Mouse (Mus musculus): ENCODE results near the gene Grk1. TPM values are rescaled to one million over a fixed set of nuclear protein-coding genes. Genes with fewer than 3 reads are reported as not detected.

Grk1 gene
- polyA plus RNA-seq, 1 experiment from 2014 or later: not detected

DNA sequence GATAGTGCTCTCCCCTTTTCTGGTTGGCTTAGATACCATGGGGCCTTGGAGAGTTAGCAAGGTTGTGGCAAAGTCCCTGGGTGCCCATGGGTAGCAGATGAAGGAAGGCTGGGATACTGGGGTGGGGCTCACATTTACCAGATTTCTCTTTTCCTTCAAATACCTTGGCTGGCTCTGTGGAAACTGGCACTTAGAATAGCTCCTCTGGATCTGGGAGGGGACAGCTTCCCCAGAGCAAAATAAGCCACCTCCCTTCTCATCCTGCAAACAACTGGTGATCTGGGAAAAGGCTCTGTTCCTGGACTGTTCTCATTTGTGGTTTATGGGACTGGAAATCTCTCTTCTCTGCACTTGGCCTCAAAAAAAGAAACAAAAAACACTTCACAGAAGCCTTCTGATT is 26.0 kb downstream of the Grk1 start:
- no peak for ATAC-seq (ENCODE audit: low FRiP score)

DNA sequence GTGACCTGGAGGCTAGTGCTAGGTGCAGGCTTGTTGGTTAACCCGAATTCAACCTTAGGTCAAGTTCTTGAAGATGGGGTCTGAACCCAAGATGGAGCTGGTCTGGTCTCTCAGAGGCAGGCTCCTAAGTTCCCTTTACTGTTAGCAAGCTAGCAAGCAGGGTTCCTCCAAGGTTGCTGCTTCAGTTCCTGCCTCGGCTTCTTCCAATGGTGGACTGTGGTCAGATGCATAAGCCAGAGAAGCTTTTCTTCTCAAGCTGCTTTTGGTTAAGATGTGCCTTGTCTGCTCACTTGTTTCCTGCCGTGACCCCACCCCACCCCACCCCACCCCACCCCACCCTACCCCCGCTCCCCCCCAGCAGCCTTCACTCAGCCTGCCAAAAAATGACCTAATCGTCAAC is 28.2 kb downstream of the Grk1 start:
- no peaks in the 10 kb centered on the region for H3K36me3 ChIP-seq
- H3K4me2 ChIP-seq: no peak overlapping the region
- no peak overlapping the region for H3K4me3 ChIP-seq
- no peak overlapping the region for H3K9ac ChIP-seq
- 87% methylated on average over 5 of the region's 5 CpGs for WGBS
- no peak overlapping the region for H3K27ac ChIP-seq
- no peak for ATAC-seq (ENCODE audit: low FRiP score)
- no peaks in the 10 kb centered on the region for H3K9me3 ChIP-seq
- H3K4me1 ChIP-seq (replicated peaks): peaks cover 9% of the 10 kb centered on the region
- peaks cover 44% of the 10 kb centered on the region for H3K27me3 ChIP-seq

More for the DNA sequence above, 26.0 kb downstream of the Grk1 start:
- Histone ChIP-seq H3K4me1 (replicated peaks) (peaks cover 9% of the 10 kb centered on the region), H3K27me3 (peaks cover 24% of the 10 kb centered on the region), H3K36me3 (no peaks in the 10 kb centered on the region), H3K4me2 (no peak overlapping the region), H3K27ac (0 out of 2 replicates have a peak overlapping the region, but pooled peaks have one; percentile 5), H3K4me3 (no peak overlapping the region), H3K9ac (no peak overlapping the region), H3K9me3 (no peaks in the 10 kb centered on the region)

DNA sequence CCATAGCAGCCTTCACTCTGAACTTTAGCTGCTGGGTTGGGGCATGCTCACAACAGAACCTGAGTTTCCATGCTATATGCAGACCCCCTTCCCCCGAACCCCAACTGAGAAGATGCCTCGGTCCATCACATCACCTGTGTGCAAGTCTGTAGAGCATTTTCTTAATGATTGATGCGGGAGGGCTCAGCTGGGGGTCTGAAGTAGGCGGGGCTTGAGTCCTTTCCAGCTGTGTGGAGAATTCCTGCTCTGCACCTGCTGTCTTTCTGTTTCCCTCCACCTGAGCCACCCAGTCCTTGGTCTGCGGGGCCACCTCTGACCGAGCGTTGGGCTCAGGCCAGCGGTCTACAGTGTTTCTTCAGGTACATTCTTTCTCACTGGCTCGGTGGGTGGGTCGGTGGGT is 30.0 kb downstream of the Grk1 start, which contains the start of gene Tmem255b:
Tmem255b (plus strand) TSS at position 301 of the 400 bp plus-strand sequence.
- Histone ChIP-seq H3K4me2 (peak within 1 kb of the TSS; percentile 19; the same call in 1 of the 2 replicates), H3K4me3 (no peak within 1 kb of the TSS), H3K27ac (no peak within 1 kb of the TSS), H3K9ac (no peak within 1 kb of the TSS), H3K27me3 (peaks cover 44% of the 10 kb centered on the region), H3K36me3 (no peaks in the 10 kb centered on the region), H3K9me3 (no peaks in the 10 kb centered on the region), H3K4me1 (replicated peaks) (peaks cover 9% of the 10 kb centered on the region)
- 16% methylated on average over 10 of the region's 10 CpGs for WGBS
- no peak for ATAC-seq (ENCODE audit: low FRiP score)

DNA sequence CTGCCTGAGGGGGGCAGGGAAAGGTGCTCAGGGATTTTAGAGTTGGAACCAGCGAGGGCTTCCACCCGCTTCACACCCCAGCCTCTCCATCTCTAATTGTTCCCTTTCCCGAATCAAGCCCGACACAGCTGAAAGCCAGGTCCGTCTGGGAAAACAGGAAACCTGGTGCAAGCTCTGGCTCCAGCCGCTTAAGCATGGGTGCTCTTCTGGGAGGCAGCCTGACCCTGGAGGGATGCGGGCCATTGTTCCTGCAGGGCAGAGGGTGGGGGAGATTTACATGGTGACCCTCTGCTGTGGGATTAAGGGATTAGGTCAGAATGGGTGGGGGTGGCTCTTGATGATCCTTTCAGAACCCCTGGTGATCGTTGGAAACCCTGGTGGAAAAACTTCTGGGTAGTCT is 31.2 kb downstream of the Grk1 start:
- H3K4me3 ChIP-seq: no peak overlapping the region
- H3K27ac ChIP-seq: no peak overlapping the region
- H3K36me3 ChIP-seq: no peaks in the 10 kb centered on the region
- WGBS: 21% methylated on average over 8 of the region's 8 CpGs
- ATAC-seq (ENCODE audit: low FRiP score): no peak
- H3K9ac ChIP-seq: no peak overlapping the region
- H3K27me3 ChIP-seq: peaks cover 44% of the 10 kb centered on the region
- peaks cover 9% of the 10 kb centered on the region for H3K4me1 ChIP-seq (replicated peaks)
- no peak overlapping the region for H3K4me2 ChIP-seq
- H3K9me3 ChIP-seq: no peaks in the 10 kb centered on the region

DNA sequence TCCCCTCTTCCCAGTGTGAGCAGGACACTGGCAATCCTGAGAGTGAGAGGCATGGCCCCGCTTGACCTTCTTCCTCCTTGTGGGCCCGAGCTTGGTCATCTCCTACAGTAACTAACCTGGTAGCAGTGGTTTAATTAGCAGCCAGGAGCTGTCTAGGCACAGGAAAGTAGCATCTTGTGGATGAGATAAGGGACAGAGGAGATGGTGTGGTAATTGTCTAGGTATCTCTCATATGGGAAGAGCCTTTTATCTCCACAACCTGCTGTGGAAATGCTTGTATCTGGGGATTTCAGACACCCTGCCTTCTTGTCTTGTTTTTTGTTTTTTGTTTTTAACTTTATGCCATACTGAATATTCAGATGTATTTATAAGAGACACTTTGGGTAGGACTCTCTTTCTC is 32.6 kb downstream of the Grk1 start:
- Histone ChIP-seq H3K27me3 (peaks cover 44% of the 10 kb centered on the region), H3K9ac (no peak overlapping the region), H3K4me3 (no peak overlapping the region), H3K27ac (no peak overlapping the region), H3K4me2 (no peak overlapping the region), H3K9me3 (no peaks in the 10 kb centered on the region), H3K36me3 (no peaks in the 10 kb centered on the region), H3K4me1 (replicated peaks) (peaks cover 9% of the 10 kb centered on the region)
- ATAC-seq (ENCODE audit: low FRiP score): no peak
- 91% methylated on average over 2 of the region's 2 CpGs for WGBS

DNA sequence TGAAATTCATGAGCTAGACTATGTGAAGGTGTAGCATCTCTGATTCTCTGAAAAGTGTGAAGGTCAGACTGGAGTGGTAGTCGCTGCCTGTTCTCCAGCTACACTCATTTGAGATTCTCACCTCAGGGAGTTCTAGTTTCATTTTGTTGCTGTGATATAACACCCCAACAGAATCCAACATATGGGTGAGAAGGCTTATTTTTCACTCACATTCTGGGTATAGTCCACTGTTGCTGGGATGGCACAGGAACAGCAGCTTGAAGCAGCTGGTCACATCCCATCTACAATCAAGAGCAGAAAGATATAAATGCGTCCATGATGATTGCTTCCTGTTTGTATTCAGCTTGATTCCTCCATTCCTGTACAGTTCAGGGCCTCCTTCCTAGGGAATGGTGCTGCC is 37.3 kb downstream of the Grk1 start:
- Histone ChIP-seq H3K9ac (no peak overlapping the region), H3K27me3 (peaks cover 7% of the 10 kb centered on the region), H3K4me3 (no peak overlapping the region), H3K4me2 (no peak overlapping the region), H3K4me1 (replicated peaks) (no peaks in the 10 kb centered on the region), H3K36me3 (no peaks in the 10 kb centered on the region), H3K27ac (no peak overlapping the region), H3K9me3 (no peaks in the 10 kb centered on the region)
- ATAC-seq (ENCODE audit: low FRiP score): no peak
- 94% methylated on average over 2 of the region's 2 CpGs for WGBS

DNA sequence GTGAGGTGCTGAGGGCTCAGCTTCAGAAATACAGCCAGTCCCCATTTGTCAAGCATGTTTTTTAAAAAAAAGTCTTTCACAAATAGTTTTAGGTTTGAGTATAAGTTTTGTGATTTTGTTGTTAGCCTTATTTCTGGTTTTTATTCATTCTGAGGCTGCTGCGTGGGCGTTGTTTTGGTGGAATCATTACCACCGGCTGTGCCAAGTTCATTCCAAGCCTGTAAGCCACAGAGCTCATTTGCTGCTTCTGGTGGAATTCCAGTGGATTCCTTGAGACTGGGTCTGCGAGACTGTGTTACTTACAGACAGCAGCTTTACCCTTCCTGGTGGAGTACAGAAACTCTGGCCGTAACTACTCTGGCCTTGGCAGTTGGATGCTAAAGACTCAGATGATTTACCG is 41.6 kb downstream of the Grk1 start:
- H3K27me3 ChIP-seq: peaks cover 4% of the 10 kb centered on the region; the same call in 1 of the 2 replicates
- H3K36me3 ChIP-seq: no peaks in the 10 kb centered on the region
- no peak overlapping the region for H3K27ac ChIP-seq
- H3K4me1 ChIP-seq (replicated peaks): no peaks in the 10 kb centered on the region
- H3K4me3 ChIP-seq: no peak overlapping the region
- H3K4me2 ChIP-seq: no peak overlapping the region
- no peak overlapping the region for H3K9ac ChIP-seq
- no peaks in the 10 kb centered on the region for H3K9me3 ChIP-seq
- 93% methylated on average over 6 of the region's 6 CpGs for WGBS
- no peak for ATAC-seq (ENCODE audit: low FRiP score)

DNA sequence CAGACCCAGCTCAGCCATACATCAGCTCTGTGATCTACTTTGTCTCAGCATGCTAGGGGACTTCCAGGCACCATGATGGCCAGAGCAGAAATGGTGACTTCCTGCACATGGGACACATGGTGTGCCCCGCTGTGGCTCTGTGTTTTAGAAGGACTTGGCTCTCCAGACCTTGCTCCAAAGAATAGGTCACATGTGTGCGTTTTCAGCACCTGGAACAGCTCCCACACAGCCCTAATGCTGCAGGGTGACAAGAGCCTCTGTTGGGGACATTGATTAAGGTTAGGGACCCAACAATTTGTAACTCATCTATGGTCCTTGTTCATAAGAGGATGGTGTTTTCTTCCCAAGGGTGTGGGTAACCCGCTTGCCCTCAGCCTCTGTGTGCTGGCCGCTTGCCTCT is 43.3 kb downstream of the Grk1 start:
- no peaks in the 10 kb centered on the region for H3K4me1 ChIP-seq (replicated peaks)
- 57% methylated on average over 4 of the region's 4 CpGs for WGBS
- no peak overlapping the region for H3K4me2 ChIP-seq
- no peak for ATAC-seq (ENCODE audit: low FRiP score)
- H3K27ac ChIP-seq: no peak overlapping the region
- no peaks in the 10 kb centered on the region for H3K9me3 ChIP-seq
- H3K9ac ChIP-seq: no peak overlapping the region
- H3K4me3 ChIP-seq: no peak overlapping the region
- H3K36me3 ChIP-seq: no peaks in the 10 kb centered on the region
- H3K27me3 ChIP-seq: peaks cover 4% of the 10 kb centered on the region; the same call in 1 of the 2 replicates

DNA sequence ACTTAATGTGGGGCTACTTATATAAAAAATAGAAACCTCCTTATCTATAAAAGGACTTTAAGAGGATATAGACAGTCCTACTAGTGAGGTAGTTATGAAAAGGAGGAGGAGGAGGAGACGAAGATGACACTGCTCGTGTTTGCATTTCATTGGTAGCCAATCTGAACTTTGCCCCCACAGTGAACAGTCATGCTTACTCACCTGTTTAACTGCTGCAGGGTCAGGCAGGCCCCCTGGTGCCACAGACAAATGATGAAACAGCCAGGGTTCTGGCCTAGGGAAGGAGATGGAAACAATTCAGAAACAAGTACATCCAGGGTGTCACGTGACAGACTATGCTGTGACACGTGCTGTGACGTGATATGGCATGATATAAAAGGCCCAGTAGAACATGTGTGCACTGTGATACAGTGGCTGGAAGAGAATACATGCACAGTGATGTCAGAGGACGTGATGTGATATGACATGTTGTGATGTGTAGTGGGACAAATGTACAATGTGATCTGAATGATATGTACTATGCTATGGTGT is 46.9 kb downstream of the Grk1 start:
- 78% methylated on average over 6 of the region's 6 CpGs for WGBS
- Histone ChIP-seq H3K27me3 (peaks cover 4% of the 10 kb centered on the region; the same call in 1 of the 2 replicates), H3K9ac (no peak overlapping the region), H3K4me1 (replicated peaks) (peaks cover 15% of the 10 kb centered on the region), H3K4me2 (no peak overlapping the region), H3K4me3 (no peak overlapping the region), H3K9me3 (no peaks in the 10 kb centered on the region), H3K36me3 (no peaks in the 10 kb centered on the region), H3K27ac (no peak overlapping the region)
- no peak for ATAC-seq (ENCODE audit: low FRiP score)

DNA sequence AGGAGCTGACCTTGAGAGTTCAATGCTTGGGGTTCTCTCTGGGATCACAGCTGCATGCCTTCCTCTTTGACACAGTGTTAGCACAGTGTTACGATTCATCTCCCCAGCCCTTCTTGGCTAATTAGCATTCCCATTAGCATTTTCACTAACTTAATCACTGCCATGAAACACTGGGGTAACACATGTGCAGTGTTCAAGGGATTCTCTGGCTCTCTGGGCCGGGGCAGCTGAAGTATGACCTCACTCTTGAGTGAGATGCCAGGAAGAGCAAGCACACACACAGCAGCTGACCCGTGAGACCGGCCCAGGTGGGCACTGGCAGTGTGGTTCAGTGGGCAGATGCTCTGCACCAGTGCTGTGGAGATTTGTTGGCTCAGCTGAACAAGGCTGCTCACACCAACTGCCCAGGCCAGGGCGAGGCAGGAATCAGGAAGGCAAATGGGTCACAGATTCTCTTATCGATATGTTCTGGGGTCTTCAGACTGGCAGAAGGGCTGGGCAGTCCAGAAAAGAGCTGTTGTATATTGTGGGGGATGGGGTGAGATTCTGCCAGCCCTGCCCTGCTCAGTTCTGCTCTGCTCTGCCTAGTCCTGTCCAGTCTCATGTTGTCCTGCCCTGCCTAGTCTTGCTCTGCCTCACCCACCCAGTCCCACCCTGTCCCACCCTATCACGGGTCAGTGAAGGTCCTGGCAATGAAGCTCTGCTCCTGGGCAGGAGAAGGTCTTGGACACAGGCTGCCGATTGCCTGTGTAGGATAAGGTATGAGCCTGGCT is 49.6 kb downstream of the Grk1 start:
- peak overlapping the region; percentile 49 for H3K27ac ChIP-seq
- H3K4me2 ChIP-seq: no peak overlapping the region
- no peaks in the 10 kb centered on the region for H3K27me3 ChIP-seq
- H3K4me3 ChIP-seq: no peak overlapping the region
- peaks cover 15% of the 10 kb centered on the region for H3K4me1 ChIP-seq (replicated peaks)
- WGBS: 55% methylated on average over 8 of the region's 8 CpGs
- H3K9me3 ChIP-seq: no peaks in the 10 kb centered on the region
- H3K9ac ChIP-seq: 0 out of 2 replicates have a peak overlapping the region, but pooled peaks have one; percentile 9
- no peaks in the 10 kb centered on the region for H3K36me3 ChIP-seq
- ATAC-seq (ENCODE audit: low FRiP score): peak; percentile 84

DNA sequence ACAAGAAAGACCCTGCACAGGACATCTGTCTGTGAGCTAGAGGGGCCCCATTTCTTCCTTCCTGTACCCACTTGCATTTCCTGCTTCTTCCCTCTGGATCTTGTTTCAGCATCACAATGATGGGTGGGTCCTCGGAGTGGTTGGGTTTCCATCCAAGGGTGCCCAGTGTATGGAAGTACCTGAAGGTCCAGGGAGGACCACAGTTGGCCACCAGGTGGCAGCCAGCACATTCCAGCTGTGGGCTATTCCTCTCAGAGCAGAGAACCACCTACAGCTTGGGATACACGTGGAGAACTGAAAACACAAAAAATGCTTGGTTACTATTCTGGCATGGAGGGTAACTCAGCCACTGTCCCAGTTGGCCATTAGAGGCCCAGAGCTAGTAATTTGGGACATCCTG is 50.4 kb downstream of the Grk1 start:
- Histone ChIP-seq H3K9ac (no peak overlapping the region), H3K27ac (no peak overlapping the region), H3K4me3 (no peak overlapping the region), H3K4me1 (replicated peaks) (peaks cover 15% of the 10 kb centered on the region), H3K4me2 (no peak overlapping the region), H3K9me3 (no peaks in the 10 kb centered on the region), H3K27me3 (no peaks in the 10 kb centered on the region), H3K36me3 (no peaks in the 10 kb centered on the region)
- WGBS: 42% methylated on average over 2 of the region's 2 CpGs
- 0 out of 2 replicates have a peak, but pooled peaks have one; percentile 46 for ATAC-seq (ENCODE audit: low FRiP score)

DNA sequence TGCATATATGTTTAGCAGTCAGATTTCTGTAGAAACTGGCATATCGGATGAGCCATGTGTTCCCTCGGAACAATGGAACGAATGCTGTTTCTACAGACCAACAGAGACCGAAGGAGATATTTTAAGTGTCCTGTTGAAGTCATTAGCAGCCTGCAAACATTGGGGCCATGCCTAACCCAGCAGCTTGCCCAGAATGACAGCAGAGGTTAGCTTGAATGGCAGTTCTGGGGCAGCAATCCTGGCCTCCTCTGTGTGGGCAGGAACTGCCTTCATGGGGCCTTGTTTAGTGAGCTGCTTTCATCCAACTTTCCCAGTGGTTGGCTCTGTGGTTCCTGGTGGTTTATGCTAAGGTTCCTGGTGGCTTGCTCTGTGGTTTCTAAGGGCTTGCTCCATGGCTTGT is 54.5 kb downstream of the Grk1 start:
- no peaks in the 10 kb centered on the region for H3K36me3 ChIP-seq
- ATAC-seq (ENCODE audit: low FRiP score): no peak

More for the DNA sequence above, 54.5 kb downstream of the Grk1 start:
- no peaks in the 10 kb centered on the region for H3K27me3 ChIP-seq
- no peak overlapping the region for H3K4me3 ChIP-seq
- no peak overlapping the region for H3K4me2 ChIP-seq
- peaks cover 8% of the 10 kb centered on the region for H3K4me1 ChIP-seq (replicated peaks)
- no peaks in the 10 kb centered on the region for H3K9me3 ChIP-seq
- H3K27ac ChIP-seq: no peak overlapping the region
- H3K9ac ChIP-seq: no peak overlapping the region
- 92% methylated on average over 4 of the region's 4 CpGs for WGBS
